Mouse (Mus musculus): Measurements from ENCODE around the gene Cebpe.

Gene Cebpe

DNA sequence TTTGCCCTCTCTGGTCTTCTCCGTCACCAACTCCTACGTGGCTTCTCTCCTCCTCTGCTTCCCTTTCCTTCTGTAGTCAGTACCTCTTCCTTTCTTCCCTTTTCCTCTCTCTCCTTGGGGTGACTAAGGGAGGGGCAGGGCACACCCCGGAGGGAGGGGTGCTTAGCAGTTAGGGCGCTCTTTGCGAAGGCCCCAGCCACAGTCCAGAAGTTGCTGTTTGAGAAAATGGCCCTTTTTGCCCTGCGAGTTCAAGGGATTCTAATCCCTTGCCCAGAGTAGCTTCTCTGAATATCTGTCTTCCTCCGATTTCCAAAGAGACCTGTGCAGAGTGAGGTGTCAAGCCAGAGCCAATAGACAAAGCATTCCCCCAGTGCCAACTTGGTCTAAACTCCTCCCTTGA, at the start of gene Cebpe:
Cebpe (minus strand) TSS at position 101 of the 400 bp plus-strand sequence.
- no peak for DNase-seq (ENCODE audit: low read depth)

DNA sequence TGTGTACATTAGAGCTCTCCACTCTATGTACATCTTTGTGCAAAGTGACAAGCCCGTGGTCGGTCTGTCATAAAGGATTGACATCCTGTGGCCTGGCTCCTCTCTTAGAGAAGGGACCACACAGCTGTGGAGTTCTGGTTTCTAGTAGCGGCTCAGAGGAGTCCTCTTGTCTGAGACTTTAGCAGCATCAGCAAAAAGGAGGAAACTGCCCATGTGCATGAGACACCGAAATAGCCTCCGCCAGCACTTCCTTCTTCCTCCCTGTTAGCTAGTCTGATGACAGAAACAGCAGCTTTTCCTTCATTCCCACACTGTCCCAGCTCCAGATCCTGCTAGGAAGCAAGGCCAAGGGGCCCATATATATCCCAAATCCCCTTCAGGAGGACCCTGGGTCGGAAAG, 44.4 kb upstream of the Cebpe start:
- no peak for DNase-seq (ENCODE audit: low read depth)

DNA sequence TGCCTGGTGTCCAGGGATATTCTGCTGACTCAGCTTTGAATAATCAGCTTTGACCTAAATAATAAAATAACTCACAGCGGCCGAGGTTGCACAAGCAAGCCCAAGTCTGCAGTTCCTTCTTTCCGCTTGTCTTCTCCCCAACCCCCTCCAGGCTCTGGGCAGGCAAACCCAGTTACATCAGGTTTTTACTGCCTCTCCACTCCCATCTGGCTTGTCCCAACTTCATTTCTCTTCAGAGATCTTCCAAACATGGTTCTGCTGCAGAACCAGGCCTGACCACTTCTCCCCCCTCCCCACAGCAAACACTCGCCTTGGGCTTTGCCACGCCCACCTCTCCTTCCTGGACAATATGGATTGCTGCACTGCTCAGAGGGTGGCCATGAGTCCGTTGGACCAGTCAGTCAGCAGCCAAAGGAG, 42.6 kb upstream of the Cebpe start:
- no peak for DNase-seq (ENCODE audit: low read depth)

- no peak for DNase-seq (ENCODE audit: low read depth)
Measured at GRCm38 (mm10) chr14:54753986-54754601, 42.1 kb upstream of the Cebpe start.

GRCm38 (mm10) chr14:54752938-54753337, 41.0 kb upstream of the Cebpe start:
- DNase-seq (ENCODE audit: low read depth): no peak

- no peak for DNase-seq (ENCODE audit: low read depth)
Measured at GRCm38 (mm10) chr14:54751768-54752167, 39.8 kb upstream of the Cebpe start.

DNA sequence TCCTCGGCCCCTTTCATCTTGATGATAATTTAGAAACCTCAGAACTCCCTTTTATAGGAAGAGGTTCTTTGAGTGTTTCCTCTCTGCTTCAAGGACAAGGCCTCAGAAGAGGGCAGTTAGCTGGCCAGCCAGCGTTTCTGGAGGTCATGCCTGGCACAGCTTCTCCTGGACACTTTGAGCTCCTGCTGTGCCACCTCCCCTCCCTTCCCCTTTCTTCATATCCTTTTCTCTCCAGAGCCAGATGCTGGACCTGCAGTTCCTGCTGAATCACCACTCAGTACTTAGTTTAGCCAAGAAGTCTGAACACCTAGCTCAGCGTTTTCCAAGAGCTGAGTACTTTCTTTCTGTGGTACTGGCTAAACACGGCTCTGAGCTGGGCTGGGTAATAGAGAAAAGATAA, 37.3 kb upstream of the Cebpe start:
- no peak for DNase-seq (ENCODE audit: low read depth)

- DNase-seq (ENCODE audit: low read depth): no peak
Measured at GRCm38 (mm10) chr14:54747942-54748917, 36.3 kb upstream of the Cebpe start.

DNA sequence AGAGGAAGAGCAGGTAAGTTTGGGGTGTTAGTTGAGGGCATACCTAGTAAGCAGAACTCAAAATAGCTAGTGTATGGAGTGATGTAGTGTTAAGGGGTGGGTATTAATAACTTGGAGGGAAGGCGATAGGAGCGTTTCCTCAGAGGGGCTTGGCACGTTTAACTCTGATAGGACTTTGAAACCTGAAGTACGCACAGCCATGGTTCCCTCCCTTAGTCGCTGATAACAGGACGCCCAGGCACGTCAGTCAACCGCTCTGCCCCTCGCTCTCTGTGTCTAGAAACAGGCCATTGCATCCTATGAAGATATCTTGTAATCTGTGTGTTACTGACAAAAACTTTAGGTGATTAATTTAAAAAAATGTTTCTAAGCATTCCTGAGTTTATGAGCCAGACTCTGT, 34.1 kb upstream of the Cebpe start:
- no peak for DNase-seq (ENCODE audit: low read depth)

- no peak for DNase-seq (ENCODE audit: low read depth)
Measured at GRCm38 (mm10) chr14:54744473-54744872, 32.5 kb upstream of the Cebpe start.

DNA sequence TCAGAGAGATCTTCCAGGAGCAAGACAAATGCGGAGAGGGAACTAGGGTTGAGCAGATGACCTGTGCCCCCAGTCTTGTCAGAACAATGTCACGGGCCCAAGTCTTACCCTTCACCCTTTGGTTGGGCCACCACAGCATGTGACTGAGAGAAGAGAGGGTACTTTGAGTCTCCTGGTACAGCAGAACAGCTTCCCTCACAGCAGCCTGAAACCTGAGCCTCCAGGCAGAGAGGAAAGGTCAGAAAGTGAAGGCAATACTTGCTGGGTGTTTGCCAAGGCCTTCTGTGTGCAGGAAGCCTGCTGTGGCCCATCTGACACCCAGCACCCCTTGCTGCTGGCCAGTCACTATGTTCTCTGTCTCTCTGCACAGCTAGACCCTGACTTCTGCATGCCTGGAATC, 30.4 kb upstream of the Cebpe start:
- DNase-seq (ENCODE audit: low read depth): no peak

DNA sequence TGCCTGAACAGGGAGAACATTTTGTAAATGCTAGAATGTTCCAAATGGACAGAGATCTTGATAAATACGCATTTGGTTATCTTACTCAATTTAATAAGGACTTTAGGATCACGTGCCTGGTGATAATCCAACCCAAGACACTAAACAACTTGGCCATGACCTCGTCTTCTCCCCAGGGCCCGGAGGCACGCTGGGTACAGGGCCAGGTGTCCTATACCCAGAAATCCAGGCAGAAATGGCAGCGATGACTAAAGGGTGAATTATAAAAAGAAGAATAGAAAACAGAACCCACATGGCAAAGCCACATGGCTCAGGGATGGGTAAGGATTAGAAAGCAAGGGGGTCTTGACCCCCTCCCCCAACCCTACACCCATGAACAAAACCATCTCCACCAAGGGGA, 29.7 kb upstream of the Cebpe start:
- no peak for DNase-seq (ENCODE audit: low read depth)

DNA sequence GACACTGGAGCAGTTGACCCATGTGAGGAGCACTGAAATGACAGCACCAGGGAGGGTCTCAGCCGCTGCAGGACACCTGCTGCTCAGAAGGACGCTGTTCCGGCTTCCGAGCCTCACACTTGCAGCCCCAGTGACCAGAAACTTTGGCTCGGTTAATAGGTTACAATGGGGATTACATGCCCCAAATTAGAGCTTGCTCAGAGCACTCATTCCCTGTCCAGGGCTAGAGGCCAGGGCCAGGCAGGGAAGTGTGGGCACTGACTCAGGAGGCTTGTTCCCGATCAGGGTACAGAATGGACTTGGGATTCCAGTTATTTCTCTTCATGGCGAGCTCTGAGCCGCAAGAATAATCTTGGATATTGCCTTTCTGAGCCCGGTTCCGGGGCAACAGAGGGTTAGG, 25.7 kb upstream of the Cebpe start:
- DNase-seq (ENCODE audit: low read depth): no peak

DNA sequence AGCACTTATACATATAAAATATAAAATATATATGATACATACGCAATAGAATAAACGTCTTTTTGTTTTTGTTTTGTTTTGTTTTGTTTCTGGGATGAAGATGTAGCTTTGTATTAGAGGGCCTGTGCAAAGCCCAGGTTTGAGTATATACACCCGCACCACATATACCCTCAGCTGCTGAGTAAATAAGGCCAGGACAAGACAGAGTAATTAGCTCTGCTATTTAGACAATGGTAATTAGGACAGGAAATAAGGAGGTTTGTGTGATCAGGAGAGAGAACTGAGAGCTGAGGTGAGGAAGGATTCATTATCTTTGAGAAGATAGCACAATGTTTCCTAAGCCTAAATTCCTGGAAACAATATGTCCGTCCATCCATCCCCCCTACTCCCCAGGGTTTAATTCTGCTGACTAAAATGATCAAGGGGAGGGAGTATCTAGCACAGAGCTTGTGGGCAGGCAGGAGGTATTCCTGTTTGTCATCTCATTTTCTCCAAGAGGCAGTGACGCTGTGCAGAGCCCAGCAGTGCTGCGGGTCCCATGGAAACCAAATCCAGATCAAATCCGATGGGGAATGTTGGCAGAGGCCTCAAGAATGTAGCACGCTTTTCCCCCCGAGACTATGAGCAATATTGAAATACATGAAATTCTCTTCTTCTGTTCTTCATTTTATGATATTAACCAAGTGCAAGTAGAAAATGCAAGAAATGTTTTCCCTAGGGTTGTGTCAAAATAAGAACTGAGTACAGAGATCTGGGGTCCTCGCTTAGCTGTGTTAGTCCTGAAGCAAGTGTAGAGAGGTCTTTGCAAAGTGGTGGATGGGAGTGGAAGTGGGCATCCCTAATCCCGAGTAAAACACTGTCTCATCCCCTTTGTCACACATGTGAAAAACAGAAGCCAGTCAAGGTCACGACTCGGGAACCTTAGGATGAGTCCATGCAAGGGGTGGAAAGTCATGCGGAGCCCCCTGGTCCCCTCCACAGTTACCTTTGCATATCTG, 24.9 kb upstream of the Cebpe start:
- no peak for DNase-seq (ENCODE audit: low read depth)

- DNase-seq (ENCODE audit: low read depth): no peak
Measured at GRCm38 (mm10) chr14:54735221-54735620, 23.2 kb upstream of the Cebpe start.

DNA sequence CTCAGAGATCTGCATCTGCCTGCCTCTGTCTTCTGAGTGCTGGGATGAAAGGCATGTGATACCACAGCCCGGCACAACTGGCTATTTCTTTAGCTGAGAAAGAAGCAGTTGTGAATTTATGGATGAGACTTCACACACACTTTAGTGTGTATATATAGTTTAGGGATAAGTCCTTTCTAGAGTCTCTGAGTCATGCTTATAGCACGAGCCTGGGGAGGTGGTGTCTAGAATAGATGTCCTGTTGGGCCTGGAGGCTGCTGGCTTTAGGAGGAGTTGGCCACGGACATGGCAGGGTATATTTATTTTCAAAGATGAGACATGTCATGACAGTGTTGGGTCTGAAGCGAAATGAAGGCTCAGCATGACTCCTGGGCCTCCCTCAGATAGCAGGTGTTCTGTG, 22.0 kb upstream of the Cebpe start:
- DNase-seq (ENCODE audit: low read depth): no peak

DNA sequence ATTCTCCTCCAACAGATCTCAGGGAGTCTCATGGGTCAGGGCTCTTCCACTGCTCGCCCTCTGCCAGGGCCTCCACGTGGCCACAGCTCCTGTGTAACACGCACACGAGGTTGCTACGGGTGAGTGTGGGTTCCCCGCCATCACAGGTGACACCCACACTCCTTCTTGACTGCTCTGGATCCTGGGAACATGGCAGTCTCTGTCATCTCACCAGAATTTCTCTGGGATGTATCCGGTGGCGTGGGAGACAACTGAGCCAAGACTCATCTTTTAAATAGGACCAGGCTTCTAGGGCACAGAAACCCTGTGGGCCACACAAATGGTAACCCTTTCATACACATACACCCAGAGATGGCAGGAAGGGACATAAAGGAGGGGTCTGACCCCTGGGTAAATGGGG, 20.2 kb upstream of the Cebpe start:
- DNase-seq (ENCODE audit: low read depth): no peak

GRCm38 (mm10) chr14:54730305-54730704, 18.3 kb upstream of the Cebpe start:
- DNase-seq (ENCODE audit: low read depth): no peak

- no peak for DNase-seq (ENCODE audit: low read depth)
Measured at GRCm38 (mm10) chr14:54728823-54729653, 17.1 kb upstream of the Cebpe start.

GRCm38 (mm10) chr14:54727565-54727964, 15.6 kb upstream of the Cebpe start:
- no peak for DNase-seq (ENCODE audit: low read depth)

DNA sequence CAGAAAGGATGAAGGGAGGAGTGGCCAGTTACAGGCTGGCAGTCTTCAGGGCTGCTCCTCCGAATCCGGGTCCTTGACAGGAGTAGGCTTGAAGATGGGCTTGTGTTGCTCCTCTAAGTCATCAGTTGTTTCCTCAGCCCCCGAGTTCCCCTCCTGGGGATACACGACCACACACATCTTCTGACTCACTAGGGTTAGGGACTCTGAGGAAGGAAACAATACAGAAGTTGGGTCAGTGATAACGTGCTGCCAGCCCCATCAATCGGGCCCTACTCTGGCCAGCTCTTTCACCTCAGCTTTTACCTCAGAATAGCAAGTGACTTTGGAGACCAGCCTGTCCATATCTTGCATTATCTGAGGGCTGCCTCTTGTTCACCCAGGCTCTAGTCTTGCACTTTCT, 12.1 kb upstream of the Cebpe start:
- no peak for DNase-seq (ENCODE audit: low read depth)
